Mouse (Mus musculus) limb, embryonic 13.5 days (tissue): ENCODE results near the gene Hoxb4. TPM values are rescaled to one million over a fixed set of nuclear protein-coding genes. Genes with fewer than 3 reads are reported as not detected.
A peak's percentile ranks its signal among the peaks of the same experiment; 100 is the strongest.

Experiments used
- ATAC-seq: fragments of 200-750 bp; cut with Nextera tagmentation; 2 replicates; pipeline ENCODE4 v1.8.0; 2017; ENCODE audit warnings: low read depth, moderate number of reproducible peaks, moderate TSS enrichment; ENCODE audit not compliant: low FRiP score
- H3K27ac ChIP-seq: fragments of 300-500 bp; sonication (generic); 2 replicates; pipeline ENCODE4 v1.5.1; 2015; ENCODE audit warnings: inconsistent platforms, mild to moderate bottlenecking, moderate library complexity
- H3K27me3 ChIP-seq: fragments of 300-500 bp; sonication (generic); 2 replicates; pipeline ENCODE4 v1.6.1; 2015; ENCODE audit warnings: mild to moderate bottlenecking, inconsistent platforms
- H3K36me3 ChIP-seq: fragments of 300-500 bp; sonication (generic); 2 replicates; pipeline ENCODE4 v1.6.1; 2015; ENCODE audit warnings: inconsistent platforms, mild to moderate bottlenecking, moderate library complexity
- H3K4me1 ChIP-seq: fragments of 300-500 bp; sonication (generic); 2 replicates; pipeline ENCODE4 v1.6.1; 2015; ENCODE audit warnings: inconsistent platforms
- H3K4me2 ChIP-seq: fragments of 300-500 bp; sonication (generic); replicated peaks from 2 replicates; pipeline ENCODE4 v1.6.1; 2015; ENCODE audit warnings: inconsistent platforms, mild to moderate bottlenecking, moderate library complexity
- H3K4me3 ChIP-seq: fragments of 300-500 bp; sonication (generic); 2 replicates; pipeline ENCODE4 v1.5.1; 2015; ENCODE audit warnings: moderate library complexity, mild to moderate bottlenecking, inconsistent platforms
- H3K9ac ChIP-seq: fragments of 300-500 bp; sonication (generic); 2 replicates; pipeline ENCODE4 v1.6.1; 2015; ENCODE audit warnings: mild to moderate bottlenecking, inconsistent platforms
- H3K9me3 ChIP-seq: fragments of 300-500 bp; sonication (generic); 2 replicates; pipeline ENCODE4 v1.6.1; 2016; ENCODE audit warnings: inconsistent platforms
- WGBS: fragments of 180-500 bp; shearing (Covaris S2); methylation state at CpG from one replicate; pipeline ENCODE4 v1.1.7; 2015; 5-methylcytosine and 5-hydroxymethylcytosine counted together
- polyA plus RNA-seq: library from polyadenylated mRNA; unstranded; fragments of >200 nt; fragmentation: Nextera tagmentation; extraction: Ambion mirVana; gene quantifications from 2 replicates; pipeline ENCODE4 v1.2.1, GENCODE M21; 2015

The Hoxb4 gene
- polyA plus RNA-seq, result 0.36 and 0.50 TPM in 2 replicates

DNA sequence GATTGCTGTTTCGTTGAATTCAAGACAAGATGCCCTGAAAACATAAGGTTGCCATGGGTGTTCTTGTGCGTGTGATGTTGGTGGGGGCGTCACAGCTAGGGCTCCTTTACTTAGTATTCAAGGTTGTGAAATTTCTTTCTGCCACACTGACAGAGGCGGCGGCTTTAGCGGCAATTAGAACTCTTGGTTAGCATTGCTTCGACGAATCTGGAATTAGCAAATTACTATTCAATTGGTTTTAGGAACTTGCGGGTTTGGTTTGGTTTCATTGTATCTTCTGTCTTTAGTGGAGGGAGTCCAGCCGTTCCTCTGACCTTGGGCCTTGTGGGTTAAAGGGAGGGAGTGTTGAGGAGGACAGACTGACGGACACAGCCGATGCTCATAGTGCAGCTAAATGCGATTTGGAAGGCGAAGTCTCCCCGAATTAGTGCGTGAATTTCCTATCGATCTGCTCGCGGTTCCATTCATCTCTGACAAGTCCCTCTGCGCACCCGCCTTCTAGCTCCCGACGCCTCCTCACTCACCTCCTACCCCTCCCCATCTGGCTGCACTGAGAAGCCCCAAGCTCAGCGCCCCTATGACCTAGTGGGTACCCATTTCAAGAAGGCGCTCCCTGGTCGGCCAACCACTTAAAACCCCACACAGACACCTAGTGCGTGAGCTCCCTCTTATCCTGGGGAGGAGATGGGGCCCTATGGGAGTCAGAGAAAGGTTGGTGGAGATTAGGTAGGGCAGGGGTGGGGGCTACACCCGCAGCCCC is at the start of gene Hoxb4:
Gene Hoxb4, plus strand, starts transcription at position 660 of the 760 bp plus-strand sequence.
- no peak; the same call in 1 of the 2 replicates for ATAC-seq
- H3K36me3 ChIP-seq, result no peaks in the 10 kb centered on the region
- peak within 1 kb of the TSS; percentile 57 for H3K9ac ChIP-seq
- WGBS, result 3% methylated on average over 28 of the region's 28 CpGs
- peaks cover 18% of the 10 kb centered on the region for H3K4me1 ChIP-seq
- H3K4me3 ChIP-seq, result peak within 1 kb of the TSS; percentile 37
- no peaks in the 10 kb centered on the region for H3K9me3 ChIP-seq
- H3K27me3 ChIP-seq, result peaks cover 100% of the 10 kb centered on the region
- H3K27ac ChIP-seq, result no peak within 1 kb of the TSS
- H3K4me2 ChIP-seq, result peak within 1 kb of the TSS; percentile 58

DNA sequence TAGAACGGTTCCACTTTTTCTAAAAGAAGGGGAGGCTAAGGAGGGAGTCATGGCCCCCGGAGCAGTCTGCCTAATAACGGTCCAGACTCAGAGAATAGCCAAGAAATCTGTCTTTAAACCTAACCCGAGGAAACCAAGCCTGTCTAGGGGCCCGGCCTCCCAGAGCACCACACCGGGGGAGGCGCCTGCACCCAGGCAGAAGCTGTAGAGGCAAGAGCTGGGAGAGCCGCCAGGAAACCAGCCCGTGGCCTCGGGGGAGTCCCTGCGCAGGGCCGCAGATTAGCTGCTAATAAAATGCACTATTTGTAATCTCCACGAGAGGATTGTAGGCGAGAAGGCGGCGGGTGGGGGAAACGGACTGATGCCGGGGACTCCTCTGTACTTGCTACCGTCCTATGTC is 48.2 kb upstream of the Hoxb4 start:
- H3K4me2 ChIP-seq, result no peak overlapping the region; the same call in 1 of the 2 replicates
- peaks cover 99% of the 10 kb centered on the region for H3K27me3 ChIP-seq
- H3K27ac ChIP-seq, result no peak overlapping the region
- no peak overlapping the region for H3K4me3 ChIP-seq
- H3K4me1 ChIP-seq, result peaks cover 29% of the 10 kb centered on the region
- H3K9me3 ChIP-seq, result no peaks in the 10 kb centered on the region
- under 1% methylated on average over 19 of the region's 19 CpGs for WGBS
- H3K9ac ChIP-seq, result no peak overlapping the region
- ATAC-seq, result no peak
- no peaks in the 10 kb centered on the region for H3K36me3 ChIP-seq

DNA sequence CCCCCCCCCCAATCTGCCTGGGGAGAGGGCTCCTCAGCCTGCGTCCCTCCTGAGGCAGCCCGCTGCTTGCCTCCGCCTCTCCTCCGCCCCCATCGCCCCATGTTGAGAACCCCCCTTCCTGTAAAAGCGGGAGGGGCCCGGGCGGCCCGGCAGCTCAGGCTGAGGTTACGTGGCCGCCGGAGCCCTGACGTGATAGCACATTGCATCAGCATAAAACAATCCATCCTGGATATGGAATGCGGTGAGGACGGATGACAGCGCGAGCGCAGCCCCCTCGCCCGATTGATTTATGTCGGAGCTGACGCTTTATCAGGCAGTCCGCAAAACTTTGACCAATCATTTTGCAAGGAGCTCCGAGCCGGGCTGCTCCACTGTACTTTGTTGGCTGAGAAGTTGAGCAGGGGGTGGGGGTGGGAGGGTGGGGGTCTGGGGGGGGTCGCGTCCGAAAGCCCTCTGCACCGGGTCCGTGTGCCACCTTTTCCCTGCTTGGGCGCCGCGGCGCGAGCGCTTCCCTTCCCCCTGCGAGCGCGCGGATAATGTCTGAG is 47.0 kb upstream of the Hoxb4 start, which contains the start of gene Hoxb9:
Gene Hoxb9, plus strand, starts transcription at position 462 of the 545 bp plus-strand sequence.
- Histone ChIP-seq H3K9ac (peak within 1 kb of the TSS; percentile 1; the same call in 1 of the 2 replicates), H3K27me3 (peaks cover 99% of the 10 kb centered on the region), H3K9me3 (no peaks in the 10 kb centered on the region), H3K36me3 (no peaks in the 10 kb centered on the region), H3K4me3 (peak within 1 kb of the TSS; percentile 31), H3K27ac (no peak within 1 kb of the TSS), H3K4me1 (peaks cover 27% of the 10 kb centered on the region), H3K4me2 (peak within 1 kb of the TSS; percentile 52)
- no peak for ATAC-seq
- 0% methylated on average over 40 of the region's 40 CpGs for WGBS

DNA sequence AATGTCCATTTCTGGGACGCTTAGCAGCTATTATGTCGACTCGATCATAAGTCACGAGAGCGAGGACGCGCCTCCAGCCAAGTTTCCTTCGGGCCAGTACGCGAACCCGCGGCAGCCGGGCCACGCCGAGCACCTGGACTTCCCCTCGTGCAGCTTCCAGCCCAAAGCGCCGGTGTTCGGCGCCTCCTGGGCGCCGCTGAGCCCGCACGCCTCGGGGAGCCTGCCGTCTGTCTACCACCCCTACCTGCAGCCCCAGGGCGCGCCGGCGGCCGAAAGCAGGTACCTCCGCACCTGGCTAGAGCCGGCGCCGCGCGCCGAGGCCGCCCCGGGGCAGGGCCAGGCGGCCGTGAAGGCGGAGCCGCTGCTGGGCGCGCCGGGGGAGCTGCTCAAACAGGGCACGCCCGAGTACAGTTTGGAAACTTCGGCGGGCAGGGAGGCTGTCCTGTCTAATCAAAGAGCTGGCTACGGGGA is 46.5 kb upstream of the Hoxb4 start:
- Histone ChIP-seq H3K4me3 (peak overlapping the region; percentile 31), H3K27ac (no peak overlapping the region), H3K4me2 (peak overlapping the region; percentile 52), H3K36me3 (no peaks in the 10 kb centered on the region), H3K9ac (no peak overlapping the region; the same call in 1 of the 2 replicates), H3K4me1 (peaks cover 24% of the 10 kb centered on the region), H3K27me3 (peaks cover 99% of the 10 kb centered on the region), H3K9me3 (no peaks in the 10 kb centered on the region)
- WGBS, result under 1% methylated on average over 51 of the region's 52 CpGs
- no peak for ATAC-seq

DNA sequence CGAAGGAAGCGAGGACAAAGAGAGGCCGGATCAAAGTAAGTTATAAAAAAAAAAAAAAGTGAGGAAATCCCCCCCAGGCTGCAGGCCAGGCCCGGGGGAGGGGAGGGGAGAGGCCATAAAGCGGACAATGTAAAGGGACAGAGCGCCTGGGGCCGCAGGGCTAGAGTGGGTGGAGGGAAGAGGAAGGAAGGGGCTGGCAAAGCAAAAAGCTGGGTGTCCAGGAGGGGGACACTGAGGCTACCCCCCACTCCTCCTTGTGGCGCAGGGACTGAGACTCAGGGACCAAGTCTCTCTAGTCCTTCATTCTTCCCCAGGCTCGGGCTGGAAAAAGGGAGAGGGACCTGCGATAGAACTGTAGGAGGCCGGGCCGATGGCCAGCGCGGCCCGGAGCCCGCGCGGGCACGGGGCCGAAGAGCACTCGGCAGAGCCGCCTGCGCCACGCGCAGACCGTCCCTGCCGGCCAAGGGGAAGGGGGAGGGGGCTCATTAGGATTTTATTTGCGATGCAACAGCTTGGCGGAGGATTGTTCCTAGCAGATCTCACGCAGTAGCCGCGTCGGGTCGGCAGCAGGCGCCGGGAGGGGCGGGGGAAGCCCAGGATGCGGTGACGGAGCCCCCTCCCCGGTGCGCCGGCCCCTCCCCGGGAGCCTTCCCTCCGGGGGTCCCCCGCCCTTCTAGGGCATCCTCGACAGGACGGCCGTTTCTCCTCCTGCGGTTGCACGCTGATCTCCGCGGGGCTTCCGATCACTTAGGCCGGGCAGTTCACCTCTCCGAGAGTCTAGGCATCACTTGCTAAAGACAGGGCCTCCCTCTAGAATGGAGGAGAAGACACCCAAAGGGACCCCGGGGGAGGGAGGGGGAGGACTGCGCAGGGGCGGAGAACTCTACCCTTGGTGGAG is 45.8 kb upstream of the Hoxb4 start:
- Histone ChIP-seq H3K27me3 (peaks cover 99% of the 10 kb centered on the region), H3K4me3 (peak overlapping the region; percentile 31), H3K4me1 (peaks cover 24% of the 10 kb centered on the region), H3K36me3 (no peaks in the 10 kb centered on the region), H3K27ac (no peak overlapping the region), H3K9me3 (no peaks in the 10 kb centered on the region), H3K4me2 (peak overlapping the region; percentile 52), H3K9ac (0 out of 2 replicates have a peak overlapping the region, but pooled peaks have one; percentile 1)
- WGBS, result under 1% methylated on average over 55 of the region's 58 CpGs
- no peak for ATAC-seq

DNA sequence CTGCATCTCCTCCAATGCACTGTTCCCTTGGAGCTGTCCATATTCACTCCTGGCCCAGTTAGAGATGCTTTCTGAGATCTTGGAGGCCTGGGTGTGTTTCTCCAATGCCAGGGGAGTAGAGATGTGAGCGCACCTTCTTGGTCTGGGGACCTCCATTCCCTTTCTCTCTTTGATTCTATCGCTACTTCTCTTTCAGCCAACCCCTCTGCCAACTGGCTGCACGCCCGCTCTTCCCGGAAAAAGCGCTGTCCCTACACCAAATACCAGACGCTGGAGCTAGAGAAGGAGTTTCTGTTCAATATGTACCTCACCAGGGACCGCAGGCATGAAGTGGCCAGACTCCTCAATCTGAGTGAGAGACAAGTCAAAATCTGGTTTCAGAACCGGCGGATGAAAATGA is 43.6 kb upstream of the Hoxb4 start:
- H3K27ac ChIP-seq, result no peak overlapping the region
- no peaks in the 10 kb centered on the region for H3K36me3 ChIP-seq
- peaks cover 99% of the 10 kb centered on the region for H3K27me3 ChIP-seq
- H3K4me2 ChIP-seq, result no peak overlapping the region
- H3K4me1 ChIP-seq, result peaks cover 24% of the 10 kb centered on the region
- no peaks in the 10 kb centered on the region for H3K9me3 ChIP-seq
- ATAC-seq, result no peak
- H3K9ac ChIP-seq, result no peak overlapping the region
- 17% methylated on average over 10 of the region's 10 CpGs for WGBS
- H3K4me3 ChIP-seq, result no peak overlapping the region

DNA sequence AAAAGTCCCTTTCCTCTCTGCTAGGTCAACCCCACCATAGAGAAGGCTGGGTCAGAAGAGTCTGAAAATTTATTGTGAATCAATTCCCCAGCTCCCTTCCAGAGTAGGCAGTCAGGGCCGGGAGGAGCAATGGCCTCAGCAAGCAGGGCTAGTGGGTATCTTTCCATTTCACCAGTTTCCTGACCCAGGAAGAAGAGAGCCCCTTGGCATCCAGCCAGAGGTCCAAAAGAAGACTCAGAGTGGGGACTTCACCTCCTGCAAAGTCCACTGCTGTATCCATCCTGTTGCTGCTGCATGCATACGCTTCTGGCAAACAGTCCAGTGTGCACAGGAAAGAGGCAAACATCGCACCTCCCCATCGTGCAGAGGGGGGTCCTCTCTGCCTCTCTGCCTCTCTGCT is 42.2 kb upstream of the Hoxb4 start:
- Histone ChIP-seq H3K27me3 (peaks cover 99% of the 10 kb centered on the region), H3K4me3 (no peak overlapping the region), H3K4me1 (peaks cover 16% of the 10 kb centered on the region), H3K4me2 (no peak overlapping the region), H3K9me3 (no peaks in the 10 kb centered on the region), H3K9ac (no peak overlapping the region), H3K36me3 (no peaks in the 10 kb centered on the region), H3K27ac (no peak overlapping the region)
- WGBS, result 22% methylated on average over 4 of the region's 4 CpGs
- no peak for ATAC-seq

DNA sequence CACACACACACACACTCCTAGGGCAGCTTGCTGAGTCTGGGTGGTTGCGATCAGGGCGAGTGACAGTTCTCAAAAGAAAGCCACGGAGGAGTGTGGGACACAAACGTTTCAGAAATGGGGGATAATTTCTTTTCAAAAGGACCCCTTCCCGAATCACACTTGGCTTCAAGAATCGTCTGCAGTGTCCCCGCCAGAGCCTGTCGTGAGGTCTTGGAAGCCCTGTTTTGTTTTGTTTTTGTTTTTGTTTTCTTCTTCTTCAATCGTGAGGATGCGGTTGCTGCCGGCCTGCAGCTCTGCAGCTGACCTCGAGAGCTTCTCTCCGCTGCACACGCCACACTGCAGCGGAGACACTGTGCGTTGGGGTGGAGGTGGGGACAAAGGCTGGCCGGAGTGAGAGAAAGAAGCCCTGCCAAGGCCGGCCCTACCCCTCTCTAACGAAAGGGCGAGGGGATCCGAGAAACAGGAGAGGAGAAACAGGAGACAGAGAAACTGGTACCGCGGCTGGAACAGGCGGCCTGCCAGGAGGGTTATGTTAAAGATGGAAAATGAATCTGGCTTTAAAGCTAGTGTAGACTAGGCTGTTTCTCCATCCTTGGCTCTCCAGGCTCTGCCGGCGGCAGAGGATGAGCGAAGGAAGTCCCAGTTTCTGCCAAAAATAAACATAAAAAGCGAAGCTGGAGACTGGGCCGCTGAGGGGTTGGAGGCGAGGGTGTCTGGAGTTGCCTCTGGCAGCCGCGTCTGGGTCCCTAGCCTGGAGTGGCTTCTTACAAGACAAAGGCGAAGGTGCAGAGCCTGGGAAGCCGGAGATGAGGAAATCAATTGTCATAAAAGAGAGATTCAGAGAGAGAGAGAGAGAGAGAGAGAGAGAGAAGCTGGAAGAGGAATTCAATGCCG is 40.7 kb upstream of the Hoxb4 start:
- Histone ChIP-seq H3K36me3 (no peaks in the 10 kb centered on the region), H3K9me3 (no peaks in the 10 kb centered on the region), H3K4me1 (peaks cover 2% of the 10 kb centered on the region; the same call in 1 of the 2 replicates), H3K27ac (no peak overlapping the region), H3K27me3 (peaks cover 97% of the 10 kb centered on the region), H3K9ac (no peak overlapping the region), H3K4me2 (no peak overlapping the region), H3K4me3 (no peak overlapping the region)
- 2% methylated on average over 35 of the region's 35 CpGs for whole genome bisulfite sequencing
- no peak for ATAC-seq

DNA sequence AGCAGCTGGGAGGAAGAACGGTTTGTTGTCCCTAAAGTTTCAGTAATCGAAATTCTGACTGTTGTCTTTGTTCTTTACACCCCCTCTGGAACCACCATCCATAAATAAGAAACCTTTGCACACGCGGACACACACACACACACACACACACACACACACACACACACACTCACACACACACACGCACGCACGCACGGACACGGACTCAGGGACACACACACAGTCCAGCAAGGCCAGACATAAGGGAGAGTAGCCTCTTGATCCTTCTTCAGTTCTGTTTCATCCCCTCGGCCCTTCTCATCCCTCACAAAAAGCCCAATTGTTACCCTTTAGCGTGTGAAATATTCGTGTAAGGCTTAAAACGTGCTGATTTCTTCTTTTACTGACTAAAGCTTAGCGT is 39.7 kb upstream of the Hoxb4 start:
- H3K27me3 ChIP-seq, result peaks cover 97% of the 10 kb centered on the region
- no peaks in the 10 kb centered on the region for H3K36me3 ChIP-seq
- H3K4me1 ChIP-seq, result peaks cover 6% of the 10 kb centered on the region
- ATAC-seq, result no peak
- no peak overlapping the region for H3K9ac ChIP-seq
- H3K4me3 ChIP-seq, result no peak overlapping the region
- no peak overlapping the region for H3K27ac ChIP-seq
- H3K9me3 ChIP-seq, result no peaks in the 10 kb centered on the region
- H3K4me2 ChIP-seq, result no peak overlapping the region
- 7% methylated on average over 14 of the region's 14 CpGs for WGBS

DNA sequence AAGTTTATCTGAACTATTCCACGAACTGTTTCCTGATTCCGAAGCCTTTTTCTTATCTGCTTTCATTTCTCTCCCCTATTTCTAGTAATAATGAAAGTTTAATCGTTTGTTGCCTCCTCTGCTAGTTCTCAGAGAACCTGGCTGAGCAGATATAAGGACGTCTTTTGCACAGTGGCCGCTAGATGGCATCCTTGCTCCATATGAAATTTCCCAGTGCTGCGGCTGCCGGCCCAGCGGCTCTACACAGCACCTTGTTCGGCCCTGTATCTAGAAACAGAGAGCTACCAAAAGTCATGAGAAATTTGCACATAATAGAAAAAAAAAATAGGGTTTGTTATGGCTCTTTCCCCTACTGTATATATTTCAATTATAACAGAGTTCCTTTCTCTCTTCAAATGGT is 39.3 kb upstream of the Hoxb4 start:
- Histone ChIP-seq H3K4me1 (peaks cover 6% of the 10 kb centered on the region), H3K9ac (no peak overlapping the region), H3K27ac (no peak overlapping the region), H3K4me2 (no peak overlapping the region), H3K9me3 (no peaks in the 10 kb centered on the region), H3K27me3 (peaks cover 97% of the 10 kb centered on the region), H3K4me3 (no peak overlapping the region), H3K36me3 (no peaks in the 10 kb centered on the region)
- ATAC-seq, result no peak
- under 1% methylated on average over 9 of the region's 9 CpGs for WGBS
